Mouse (Mus musculus): ENCODE measurements around the gene Dao. TPM values are rescaled to one million over a fixed set of nuclear protein-coding genes. Genes with fewer than 3 reads are reported as not detected.

Dao gene
- polyA plus RNA-seq, 1 experiment from 2014 or later = not detected

DNA sequence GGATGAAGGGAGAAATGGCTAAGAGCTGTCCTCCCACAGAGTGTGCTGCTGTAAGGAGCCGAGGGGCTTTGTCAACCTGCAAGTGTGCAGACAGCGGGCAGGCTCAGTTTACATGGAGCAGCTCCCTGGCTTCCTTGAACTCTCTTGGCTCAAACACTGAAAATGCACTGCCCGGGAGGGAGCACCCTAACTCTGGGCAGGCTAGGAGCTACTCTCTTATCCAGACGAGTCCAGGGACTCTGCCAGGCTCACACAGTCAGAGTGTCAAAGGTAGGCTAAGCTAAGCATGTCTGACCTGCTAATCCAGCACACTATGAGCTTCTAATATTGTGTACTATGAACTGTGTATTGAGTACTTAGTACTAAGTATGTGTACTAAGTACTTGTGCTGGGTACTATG, 3.5 kb downstream of the Dao start:
- Histone ChIP-seq H3K27me3 (no peaks in the 10 kb centered on the region), H3K9ac (no peak overlapping the region), H3K27ac (no peak overlapping the region), H3K4me2 (no peak overlapping the region), H3K9me3 (no peaks in the 10 kb centered on the region), H3K4me1 (no peaks in the 10 kb centered on the region), H3K36me3 (replicated peaks) (no peaks in the 10 kb centered on the region), H3K4me3 (replicated peaks) (no peak overlapping the region)
- WGBS = 85% methylated on average over 4 of the region's 4 CpGs
- ATAC-seq (ENCODE audit: low FRiP score) = no peak

DNA sequence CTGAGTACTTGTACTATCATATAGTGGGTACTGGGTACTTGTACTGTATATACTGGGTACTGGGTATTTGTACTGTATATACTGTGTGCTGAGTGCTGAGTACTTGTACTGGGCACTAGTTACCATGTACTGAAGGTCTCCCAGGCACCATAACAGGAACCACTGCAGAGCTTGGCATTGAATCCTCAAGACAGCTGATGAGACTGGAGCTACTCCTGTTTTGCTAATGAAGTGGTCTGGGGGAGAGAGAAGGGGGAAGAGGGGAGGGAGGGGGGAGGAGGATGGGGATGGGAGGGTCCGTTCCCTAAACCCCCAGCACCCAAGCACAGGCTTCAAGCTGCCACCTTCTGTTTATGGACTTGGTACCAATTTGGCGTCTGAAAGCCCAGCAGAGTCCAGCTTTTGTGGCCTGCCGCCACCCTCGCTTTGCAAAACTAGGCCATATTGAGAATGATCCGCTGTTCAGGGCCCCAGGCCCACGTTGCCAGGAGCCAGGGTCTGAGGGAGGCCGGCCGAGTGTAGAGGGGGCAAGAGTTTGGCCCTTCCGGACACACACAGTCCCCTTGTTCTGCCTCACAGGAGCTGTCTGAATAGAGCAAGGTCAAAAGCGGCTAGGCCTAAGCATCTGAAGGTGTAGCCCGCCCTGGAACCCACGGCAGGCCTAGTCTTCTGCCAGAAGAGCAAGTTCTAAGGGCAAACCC, 4.4 kb downstream of the Dao start:
- Histone ChIP-seq H3K4me2 (no peak overlapping the region), H3K27me3 (no peaks in the 10 kb centered on the region), H3K4me3 (replicated peaks) (no peak overlapping the region), H3K36me3 (replicated peaks) (no peaks in the 10 kb centered on the region), H3K27ac (no peak overlapping the region), H3K9me3 (no peaks in the 10 kb centered on the region), H3K4me1 (no peaks in the 10 kb centered on the region), H3K9ac (no peak overlapping the region)
- no peak for ATAC-seq (ENCODE audit: low FRiP score)
- WGBS = 72% methylated on average over 12 of the region's 12 CpGs

DNA sequence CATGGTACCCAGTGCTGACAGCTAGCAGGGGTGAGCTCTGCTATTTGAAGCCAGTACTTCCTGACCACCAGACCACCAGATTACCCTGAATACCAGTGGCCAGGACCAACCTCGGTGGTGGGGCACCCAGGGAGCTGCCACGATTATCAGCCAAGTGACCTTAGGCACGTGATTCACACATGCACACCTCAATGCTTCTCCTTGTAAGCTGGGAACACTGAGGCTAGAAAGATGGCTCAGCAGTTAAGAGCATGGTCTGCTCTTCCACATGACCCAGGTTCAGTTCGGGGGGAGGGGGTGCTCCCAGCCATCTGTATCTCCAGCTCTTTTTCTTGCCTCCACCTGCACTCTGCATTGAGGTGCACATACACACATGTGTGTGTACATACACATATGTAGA, 5.5 kb downstream of the Dao start:
- WGBS = 78% methylated on average over 4 of the region's 4 CpGs
- Histone ChIP-seq H3K27me3 (no peaks in the 10 kb centered on the region), H3K4me2 (no peak overlapping the region)

DNA sequence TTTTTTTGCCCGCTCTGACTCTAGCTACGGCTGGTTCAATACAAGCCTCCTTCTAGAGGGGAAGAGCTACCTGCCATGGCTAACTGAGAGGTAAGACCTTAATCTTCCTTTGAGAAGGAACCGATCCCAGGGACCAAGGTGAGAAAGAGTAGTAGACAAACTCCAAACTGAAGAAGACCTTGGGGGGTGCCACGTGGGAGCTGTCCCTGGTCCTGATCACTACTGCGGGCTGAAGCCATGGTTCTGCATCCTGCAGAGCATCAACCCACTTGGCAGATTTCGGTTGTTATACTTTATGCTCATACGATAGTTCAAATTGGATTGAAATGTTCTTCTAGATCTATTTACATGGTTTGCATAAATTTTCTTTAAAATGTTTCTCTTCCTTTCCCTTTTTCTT, 11.6 kb downstream of the Dao start:
- H3K9me3 ChIP-seq = no peaks in the 10 kb centered on the region
- no peak overlapping the region for H3K4me2 ChIP-seq
- no peak overlapping the region for H3K9ac ChIP-seq
- no peak overlapping the region for H3K27ac ChIP-seq
- no peaks in the 10 kb centered on the region for H3K27me3 ChIP-seq
- WGBS = 67% methylated on average over 7 of the region's 7 CpGs
- H3K36me3 ChIP-seq (replicated peaks) = no peaks in the 10 kb centered on the region
- ATAC-seq (ENCODE audit: low FRiP score) = no peak
- no peak overlapping the region for H3K4me3 ChIP-seq (replicated peaks)
- no peaks in the 10 kb centered on the region for H3K4me1 ChIP-seq

More for the DNA sequence above, 5.5 kb downstream of the Dao start:
- Histone ChIP-seq H3K9me3 (no peaks in the 10 kb centered on the region), H3K9ac (no peak overlapping the region), H3K36me3 (replicated peaks) (no peaks in the 10 kb centered on the region), H3K27ac (no peak overlapping the region), H3K4me3 (replicated peaks) (no peak overlapping the region), H3K4me1 (no peaks in the 10 kb centered on the region)
- ATAC-seq (ENCODE audit: low FRiP score) = no peak

DNA sequence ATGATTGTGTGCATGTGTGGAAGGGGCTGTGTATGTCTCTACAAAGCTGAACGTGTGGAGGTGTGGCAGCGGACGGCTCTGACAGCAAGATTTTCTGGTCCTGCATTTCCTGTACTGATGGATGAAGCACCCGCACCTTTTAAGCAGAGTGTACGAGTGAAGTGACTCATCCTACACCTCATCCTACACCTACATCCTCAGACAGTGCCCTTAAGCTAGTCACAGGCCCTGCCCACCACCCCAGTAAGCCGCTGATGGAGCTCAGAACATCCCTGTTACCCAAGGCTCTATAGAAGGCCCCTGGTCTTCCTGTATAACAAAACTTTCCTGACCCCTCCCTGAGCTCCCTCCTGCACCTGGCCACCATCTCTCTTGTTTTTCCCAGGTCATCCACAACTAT, 20.9 kb downstream of the Dao start:
- H3K4me2 ChIP-seq = peak overlapping the region; percentile 17; the same call in 1 of the 2 replicates
- H3K4me3 ChIP-seq (replicated peaks) = no peak overlapping the region
- no peak overlapping the region for H3K9ac ChIP-seq
- H3K9me3 ChIP-seq = no peaks in the 10 kb centered on the region
- 0 out of 2 replicates have a peak, but pooled peaks cover 3% of the 10 kb centered on the region for H3K36me3 ChIP-seq (replicated peaks)
- H3K27ac ChIP-seq = no peak overlapping the region
- H3K4me1 ChIP-seq = 0 out of 2 replicates have a peak, but pooled peaks cover 4% of the 10 kb centered on the region
- peak; percentile 17; the same call in 1 of the 2 replicates for ATAC-seq (ENCODE audit: low FRiP score)
- H3K27me3 ChIP-seq = no peaks in the 10 kb centered on the region
- 62% methylated on average over 6 of the region's 6 CpGs for WGBS

DNA sequence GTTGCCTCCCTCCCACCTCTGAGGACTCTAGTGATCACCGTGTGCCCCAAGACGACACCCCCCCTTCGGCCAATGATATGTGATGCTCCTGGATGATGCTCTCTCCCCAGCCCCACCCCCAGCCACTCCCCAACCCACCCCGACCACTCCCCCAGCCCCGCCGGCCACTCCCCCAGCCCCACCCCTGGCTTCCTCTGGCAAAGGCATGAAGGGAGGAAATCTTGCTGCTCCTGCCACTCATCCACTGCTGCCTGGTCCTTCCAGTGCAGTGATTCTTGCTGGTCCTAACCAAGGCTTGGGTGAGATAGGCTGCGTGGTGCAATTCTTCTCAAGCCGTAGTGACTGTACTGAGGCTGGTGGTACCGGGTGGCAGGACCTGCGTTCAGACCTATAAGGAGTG, 21.4 kb downstream of the Dao start:
- peak; percentile 49; the same call in 1 of the 2 replicates for ATAC-seq (ENCODE audit: low FRiP score)
- 14% methylated on average over 9 of the region's 10 CpGs for WGBS
- Histone ChIP-seq H3K9ac (no peak overlapping the region), H3K4me3 (replicated peaks) (no peak overlapping the region), H3K27ac (no peak overlapping the region), H3K4me2 (peak overlapping the region; percentile 17; the same call in 1 of the 2 replicates), H3K9me3 (no peaks in the 10 kb centered on the region), H3K4me1 (peaks cover 4% of the 10 kb centered on the region; the same call in 1 of the 2 replicates), H3K27me3 (no peaks in the 10 kb centered on the region), H3K36me3 (replicated peaks) (0 out of 2 replicates have a peak, but pooled peaks cover 3% of the 10 kb centered on the region)

DNA sequence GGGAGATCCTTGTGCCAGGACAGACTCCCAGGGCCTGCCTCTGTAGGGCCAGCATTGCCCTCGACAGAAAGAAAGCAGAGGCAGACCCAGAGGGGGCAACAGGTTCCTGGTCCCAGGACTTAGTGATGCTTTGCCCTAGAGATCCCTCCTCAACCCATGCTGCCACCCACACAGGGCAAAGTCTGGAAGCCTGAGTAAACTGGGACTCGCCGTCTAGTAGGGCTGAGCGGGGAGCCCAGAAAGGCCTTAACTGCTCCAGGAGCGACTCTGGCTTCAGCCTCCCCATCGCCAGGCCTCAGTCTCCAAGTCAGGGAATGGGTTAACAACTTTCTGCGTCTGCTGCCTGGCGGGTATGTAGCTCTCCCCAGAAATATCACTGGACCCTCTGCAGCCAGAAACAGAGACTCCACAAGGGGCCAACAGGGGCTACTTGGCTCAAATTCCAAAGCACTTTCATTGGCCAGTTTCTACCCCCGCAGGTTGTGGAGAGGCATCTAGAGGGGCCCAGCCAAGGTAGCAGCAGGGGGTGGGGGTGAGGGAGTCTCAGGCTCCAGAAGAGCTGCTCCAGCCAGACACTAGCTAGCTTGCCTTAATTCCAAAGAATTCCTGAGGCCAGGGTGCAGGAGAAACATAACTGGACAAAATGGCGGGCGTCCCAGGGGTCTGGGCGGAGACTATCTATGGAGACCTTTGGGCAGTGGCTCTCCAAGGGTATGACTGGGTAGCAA, 23.9 kb downstream of the Dao start:
- WGBS = 91% methylated on average over 12 of the region's 12 CpGs

DNA sequence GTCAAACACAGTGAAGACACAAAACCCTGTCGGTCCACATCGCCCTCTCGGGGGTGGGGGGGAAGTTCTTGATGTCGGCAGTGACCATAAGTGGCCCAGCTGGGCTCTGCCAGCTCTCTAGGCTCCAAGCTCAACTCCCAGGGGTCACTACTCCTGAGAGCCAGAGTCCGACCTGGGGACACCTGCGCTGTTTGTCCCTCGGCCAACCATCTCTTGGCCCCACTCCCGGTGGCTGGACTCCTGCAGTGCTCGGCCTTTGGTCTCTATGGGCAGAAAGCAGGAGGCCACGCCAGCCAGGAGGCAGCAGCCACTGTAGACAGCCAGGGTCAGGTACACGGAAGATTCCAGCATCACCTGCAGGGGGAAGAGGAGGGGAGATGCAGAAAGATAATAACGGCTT, 24.6 kb downstream of the Dao start:
- Histone ChIP-seq H3K9me3 (no peaks in the 10 kb centered on the region), H3K4me3 (replicated peaks) (no peak overlapping the region), H3K36me3 (replicated peaks) (peaks cover 3% of the 10 kb centered on the region), H3K9ac (no peak overlapping the region), H3K27ac (no peak overlapping the region), H3K4me2 (no peak overlapping the region), H3K4me1 (peaks cover 8% of the 10 kb centered on the region), H3K27me3 (no peaks in the 10 kb centered on the region)
- WGBS = 84% methylated on average over 12 of the region's 12 CpGs
- no peak for ATAC-seq (ENCODE audit: low FRiP score)

More for the DNA sequence above, 23.9 kb downstream of the Dao start:
- no peaks in the 10 kb centered on the region for H3K9me3 ChIP-seq
- no peak overlapping the region for H3K27ac ChIP-seq
- no peaks in the 10 kb centered on the region for H3K27me3 ChIP-seq
- no peak for ATAC-seq (ENCODE audit: low FRiP score)
- H3K36me3 ChIP-seq (replicated peaks) = peaks cover 3% of the 10 kb centered on the region
- H3K4me2 ChIP-seq = no peak overlapping the region
- no peak overlapping the region for H3K4me3 ChIP-seq (replicated peaks)
- no peak overlapping the region for H3K9ac ChIP-seq
- H3K4me1 ChIP-seq = peaks cover 8% of the 10 kb centered on the region

DNA sequence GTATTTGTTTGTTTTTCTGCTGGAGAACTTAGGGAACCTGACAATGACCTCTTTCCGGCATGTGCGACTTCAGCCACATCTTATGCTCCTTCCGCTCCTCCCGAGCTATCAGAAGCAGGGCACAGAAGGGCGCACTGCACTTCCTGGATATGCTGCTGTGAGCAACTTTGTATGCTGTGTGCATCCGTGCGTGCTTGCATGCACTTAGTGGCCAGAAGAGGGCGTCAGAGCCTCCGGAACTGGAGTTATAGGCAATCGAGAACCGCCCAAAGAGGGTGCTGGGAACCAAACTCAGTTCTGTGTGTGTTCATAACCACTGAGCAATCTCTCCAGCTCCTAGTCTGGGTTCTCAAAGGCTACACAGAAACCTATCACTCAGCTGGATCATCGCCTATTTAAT, 27.1 kb downstream of the Dao start:
- H3K9me3 ChIP-seq = no peaks in the 10 kb centered on the region
- WGBS = 93% methylated on average over 12 of the region's 12 CpGs
- H3K27me3 ChIP-seq = no peaks in the 10 kb centered on the region
- H3K9ac ChIP-seq = no peak overlapping the region
- no peak overlapping the region for H3K4me2 ChIP-seq
- peaks cover 6% of the 10 kb centered on the region for H3K4me1 ChIP-seq
- H3K36me3 ChIP-seq (replicated peaks) = peaks cover 3% of the 10 kb centered on the region
- H3K4me3 ChIP-seq (replicated peaks) = no peak overlapping the region
- ATAC-seq (ENCODE audit: low FRiP score) = no peak
- no peak overlapping the region for H3K27ac ChIP-seq

DNA sequence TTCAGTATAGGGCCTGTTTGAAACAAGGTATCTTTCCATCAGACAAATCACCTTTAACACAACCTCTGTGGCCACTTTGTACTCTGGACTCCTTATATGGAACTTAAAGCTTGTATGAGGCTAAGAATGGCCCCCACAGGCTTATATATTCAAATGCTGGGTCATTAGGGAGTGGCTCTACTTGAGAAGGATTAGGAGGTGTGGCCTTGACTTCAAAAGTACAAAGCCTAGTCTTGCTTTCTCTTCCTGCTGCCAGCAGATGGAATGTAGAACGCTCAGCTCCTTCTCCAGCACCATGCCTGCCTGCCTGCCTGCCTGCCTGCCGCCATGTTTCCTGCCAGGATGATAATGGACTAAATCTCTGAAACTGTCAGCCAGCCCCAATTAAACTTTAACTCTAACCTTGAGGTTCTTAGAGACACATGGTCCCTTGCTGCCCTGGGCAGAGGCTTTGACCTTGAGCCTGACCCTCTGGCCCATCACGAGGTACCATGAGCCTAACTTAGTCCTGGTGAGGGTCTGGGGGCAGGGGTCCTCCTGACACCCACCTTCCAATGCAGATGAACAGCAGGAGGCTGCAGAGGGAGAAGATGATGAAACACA, 28.8 kb downstream of the Dao start:
- ATAC-seq (ENCODE audit: low FRiP score) = no peak
- Histone ChIP-seq H3K4me1 (peaks cover 9% of the 10 kb centered on the region), H3K9me3 (no peaks in the 10 kb centered on the region), H3K9ac (no peak overlapping the region), H3K4me2 (no peak overlapping the region), H3K36me3 (replicated peaks) (peaks cover 3% of the 10 kb centered on the region), H3K27ac (no peak overlapping the region), H3K27me3 (no peaks in the 10 kb centered on the region), H3K4me3 (replicated peaks) (no peak overlapping the region)
- WGBS = 89% methylated on average over 3 of the region's 3 CpGs

DNA sequence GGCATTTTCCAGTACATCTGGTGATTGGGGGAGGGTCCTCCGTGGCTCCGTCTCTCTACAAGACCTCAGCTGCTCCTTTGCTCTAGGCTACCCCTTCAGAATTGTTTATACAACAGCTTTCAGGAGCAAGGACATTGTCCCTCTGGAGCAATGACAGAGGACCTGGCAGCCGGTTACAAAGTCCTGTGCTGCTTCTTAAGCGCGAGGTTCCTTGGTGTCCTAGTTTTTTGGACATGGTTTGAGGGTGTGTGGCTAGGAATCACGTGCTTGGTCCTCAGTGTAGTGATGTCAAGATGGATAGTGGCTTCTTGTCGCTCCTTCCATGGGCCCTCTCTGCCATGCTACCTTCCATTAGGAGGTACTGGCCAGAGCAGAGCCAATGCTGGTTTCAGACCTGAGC, 30.9 kb downstream of the Dao start:
- Histone ChIP-seq H3K9me3 (no peaks in the 10 kb centered on the region), H3K9ac (no peak overlapping the region), H3K27me3 (0 out of 2 replicates have a peak, but pooled peaks cover 4% of the 10 kb centered on the region), H3K27ac (no peak overlapping the region), H3K4me1 (peaks cover 9% of the 10 kb centered on the region), H3K4me3 (replicated peaks) (no peak overlapping the region), H3K36me3 (replicated peaks) (no peaks in the 10 kb centered on the region; the same call in none of the 2 replicates), H3K4me2 (no peak overlapping the region)
- 89% methylated on average over 7 of the region's 7 CpGs for WGBS
- no peak for ATAC-seq (ENCODE audit: low FRiP score)

DNA sequence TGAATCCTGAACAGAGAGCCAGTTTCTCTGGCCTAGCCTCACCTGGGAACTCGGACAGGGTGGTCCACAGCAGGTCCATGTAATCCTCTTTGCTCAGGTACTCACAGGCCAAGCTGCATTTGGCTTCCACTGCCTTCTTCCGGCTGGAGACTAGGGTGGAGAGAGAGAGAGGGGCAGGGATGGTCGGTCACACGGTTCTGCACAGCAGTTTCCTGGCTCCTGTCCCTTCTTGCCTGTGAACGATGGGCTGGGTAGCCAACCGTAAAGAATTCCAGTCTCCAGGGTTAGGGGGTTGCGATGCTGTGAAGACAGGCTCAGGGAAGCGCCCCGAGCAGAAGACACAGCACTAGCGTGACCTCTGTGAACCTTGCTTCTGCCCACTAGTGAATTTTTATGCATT, 31.6 kb downstream of the Dao start:
- no peak for ATAC-seq (ENCODE audit: low FRiP score)
- 0 out of 2 replicates have a peak, but pooled peaks cover 4% of the 10 kb centered on the region for H3K27me3 ChIP-seq
- H3K4me3 ChIP-seq (replicated peaks) = no peak overlapping the region
- peaks cover 6% of the 10 kb centered on the region for H3K4me1 ChIP-seq
- no peak overlapping the region for H3K4me2 ChIP-seq
- H3K9me3 ChIP-seq = no peaks in the 10 kb centered on the region
- H3K36me3 ChIP-seq (replicated peaks) = no peaks in the 10 kb centered on the region; the same call in none of the 2 replicates
- no peak overlapping the region for H3K27ac ChIP-seq
- no peak overlapping the region for H3K9ac ChIP-seq
- WGBS = 49% methylated on average over 10 of the region's 10 CpGs
